Mouse (Mus musculus): Measurements from ENCODE around the gene Trpv4.

Trpv4 gene

DNA sequence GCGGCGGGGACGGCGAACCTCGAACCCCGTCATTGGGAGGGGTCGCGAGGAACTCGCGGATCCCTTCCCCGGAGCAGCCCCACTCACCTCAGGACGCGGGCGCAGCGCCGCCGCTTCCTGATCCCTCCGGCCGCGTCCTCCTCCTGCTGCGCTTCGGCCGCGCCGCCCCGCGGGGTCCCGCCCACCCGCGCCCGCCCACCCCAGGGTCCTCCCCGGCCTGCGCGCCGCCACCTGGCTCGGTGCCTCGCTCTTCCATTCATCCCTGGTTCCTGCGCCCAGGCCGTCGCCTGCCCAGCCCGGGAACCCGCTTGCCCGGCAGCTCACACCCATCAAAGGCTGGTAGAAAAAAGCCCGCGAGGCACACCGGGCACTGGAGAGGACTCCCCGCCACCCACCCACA lies at the start of gene Trpv4:
Trpv4 (minus strand) TSS at position 167 of the 400 bp plus-strand sequence.
- no peak for DNase-seq (ENCODE audit: low spot score in 2 of 2)

DNA sequence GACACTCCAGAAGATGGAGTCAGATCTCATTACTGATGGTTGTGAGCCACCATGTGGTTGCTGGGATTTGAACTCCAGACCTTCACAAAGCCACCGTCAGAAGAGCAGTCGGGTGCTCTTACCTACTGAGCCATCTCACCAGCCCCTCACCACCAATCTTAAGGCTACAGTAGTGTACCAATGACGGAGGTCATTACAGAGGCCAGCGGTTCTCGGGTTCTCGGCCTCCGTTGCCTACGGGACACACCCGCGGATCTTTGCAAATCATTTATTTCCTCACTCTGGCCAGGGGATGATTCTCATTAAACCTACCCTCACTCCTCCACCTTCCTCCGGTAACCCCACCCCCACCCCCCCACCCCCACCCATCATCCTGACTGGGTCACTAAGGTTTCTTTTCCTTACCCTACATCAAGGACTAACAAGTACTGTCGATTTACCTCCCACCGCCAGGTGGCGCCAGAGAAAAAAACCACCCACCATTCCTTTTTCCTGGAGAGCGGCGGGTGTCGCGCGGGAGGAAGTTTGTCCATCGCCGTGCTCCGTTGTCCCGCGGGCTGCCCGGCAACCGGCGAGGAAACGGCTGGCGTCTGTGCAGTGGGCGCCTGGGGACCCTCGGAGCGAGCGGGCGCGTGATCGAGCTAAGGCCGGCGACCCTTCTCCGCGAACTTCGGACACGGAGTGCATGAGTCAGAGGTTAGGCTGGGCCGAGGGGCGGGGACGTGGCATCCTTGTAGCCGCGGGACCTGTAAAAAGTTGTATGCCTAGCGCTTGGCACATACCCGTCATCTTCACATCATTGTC lies 49.2 kb upstream of the Trpv4 start, which contains the start of gene Tchp:
Tchp (plus strand) TSS at position 496 of the 804 bp plus-strand sequence.
- DNase-seq (ENCODE audit: low spot score in 2 of 2), result peak; percentile 84 to 86

DNA sequence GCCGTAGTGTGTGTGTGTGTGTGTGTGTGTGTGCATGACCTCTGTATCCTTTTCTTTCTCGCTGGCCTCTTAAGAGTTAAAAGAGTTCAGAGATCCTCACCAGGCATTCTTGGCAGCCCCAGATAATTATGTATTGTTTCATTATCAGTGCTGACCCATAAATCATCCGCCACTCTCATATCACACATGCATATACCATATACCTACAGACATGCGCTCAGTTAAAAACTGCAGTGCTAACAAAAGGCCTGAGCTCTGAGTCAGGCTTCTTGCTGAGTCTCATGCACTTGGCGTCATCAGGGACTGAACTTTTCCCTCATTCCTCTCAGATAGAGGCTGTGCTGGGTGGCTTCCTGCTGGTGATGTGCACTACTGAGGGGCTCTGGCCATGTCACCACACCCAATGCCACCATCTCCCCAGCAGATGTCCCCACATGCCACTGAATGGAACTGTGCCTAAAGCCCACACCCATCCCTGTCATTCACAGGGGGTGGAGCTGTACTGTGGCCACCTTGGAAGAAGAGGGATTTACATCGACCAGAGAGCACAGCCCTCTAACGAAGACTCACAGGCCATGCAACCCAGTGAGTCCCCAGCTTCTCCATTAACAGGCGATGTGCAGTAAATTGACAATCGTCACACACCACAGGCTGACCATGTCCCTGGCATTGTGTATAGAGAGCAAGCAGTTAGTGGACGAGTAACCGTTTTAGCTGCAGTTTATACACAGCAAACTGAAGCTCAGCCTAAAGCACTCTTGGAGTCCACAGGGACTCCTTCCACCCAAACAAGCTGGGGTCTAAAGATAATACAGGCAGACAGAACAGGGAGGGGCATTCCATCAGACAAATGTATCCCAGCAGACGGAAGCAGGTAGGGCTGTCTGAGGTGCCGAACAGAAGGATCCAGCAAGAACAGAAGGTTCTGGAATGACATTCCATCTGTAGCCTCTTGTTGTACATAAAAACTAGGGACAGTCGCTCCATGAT lies 44.5 kb upstream of the Trpv4 start:
- DNase-seq (ENCODE audit: low spot score in 2 of 2), result no peak

DNA sequence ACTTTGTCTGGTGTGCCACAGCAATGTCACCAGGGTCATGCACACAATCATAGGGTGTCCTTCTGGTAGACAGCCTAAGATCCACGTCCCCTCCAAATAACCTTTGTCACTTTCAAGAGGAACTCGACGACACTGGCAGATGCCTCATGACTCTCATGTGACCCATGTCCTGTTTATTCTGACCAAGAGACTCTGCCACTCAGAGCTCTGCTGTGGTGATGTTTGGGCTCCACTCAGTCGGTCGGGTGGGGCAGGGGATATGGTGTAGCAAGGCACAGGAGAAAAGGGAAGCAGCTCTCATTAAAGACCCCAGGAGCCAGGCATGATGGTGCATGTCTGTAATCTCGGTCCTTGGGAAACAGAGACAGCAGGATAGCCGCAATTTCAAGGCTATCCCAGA lies 40.8 kb upstream of the Trpv4 start:
- no peak for DNase-seq (ENCODE audit: low spot score in 2 of 2)

DNA sequence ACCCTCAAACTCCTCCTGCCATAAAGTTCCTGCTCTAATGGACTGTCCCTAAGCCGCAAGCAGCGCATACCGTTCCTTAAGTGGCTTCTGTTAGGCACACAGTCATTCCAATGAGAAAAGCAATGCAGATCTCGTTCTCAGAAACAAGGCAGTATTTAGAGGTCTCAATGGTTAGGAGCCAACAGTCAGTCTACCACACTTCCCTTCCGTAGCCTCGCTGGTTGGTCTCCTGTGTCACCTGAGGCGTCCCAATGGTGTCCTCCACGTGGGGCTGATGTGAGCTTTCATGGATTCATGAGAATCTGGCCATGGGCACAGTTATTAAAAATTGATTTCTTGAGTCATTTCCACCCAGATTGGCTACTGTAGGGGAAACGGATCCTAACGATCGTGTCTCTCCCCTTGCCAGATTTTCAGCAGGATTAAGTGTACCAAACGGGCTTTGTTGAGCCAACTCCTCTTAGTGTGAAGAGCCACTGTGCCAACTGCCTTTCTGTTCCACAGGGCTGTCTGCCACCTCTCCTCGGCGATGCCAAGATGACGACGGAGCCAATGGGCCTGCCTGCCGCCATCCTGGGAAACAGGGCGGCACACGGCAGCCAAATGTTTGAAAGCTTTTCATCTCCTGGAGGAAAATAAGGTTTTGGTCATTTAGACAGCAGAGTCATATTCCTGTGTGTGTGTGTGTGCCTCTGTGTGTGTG lies 40.0 kb upstream of the Trpv4 start:
- DNase-seq (ENCODE audit: low spot score in 2 of 2), result peak; percentile 55 to 61

DNA sequence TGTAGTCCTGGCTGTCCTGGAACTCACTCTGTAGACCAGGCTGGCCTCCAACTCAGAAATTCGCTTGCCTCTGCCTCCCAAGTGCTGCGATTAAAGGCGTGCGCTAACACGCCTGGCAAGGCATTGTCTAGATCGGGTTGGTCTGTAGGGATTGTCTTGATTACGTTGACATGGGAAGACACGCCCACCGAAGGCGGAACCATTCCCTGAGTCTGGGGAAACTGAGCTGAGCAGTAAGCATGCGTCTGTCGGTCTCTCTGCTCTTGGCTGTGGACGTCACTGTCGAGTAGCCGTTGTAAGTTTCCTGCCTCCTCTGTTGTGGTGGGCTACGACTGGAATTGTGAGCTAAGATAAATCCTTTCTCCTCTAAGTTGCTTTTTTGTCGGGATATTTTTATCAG lies 38.7 kb upstream of the Trpv4 start:
- DNase-seq (ENCODE audit: low spot score in 2 of 2), result no peak

DNA sequence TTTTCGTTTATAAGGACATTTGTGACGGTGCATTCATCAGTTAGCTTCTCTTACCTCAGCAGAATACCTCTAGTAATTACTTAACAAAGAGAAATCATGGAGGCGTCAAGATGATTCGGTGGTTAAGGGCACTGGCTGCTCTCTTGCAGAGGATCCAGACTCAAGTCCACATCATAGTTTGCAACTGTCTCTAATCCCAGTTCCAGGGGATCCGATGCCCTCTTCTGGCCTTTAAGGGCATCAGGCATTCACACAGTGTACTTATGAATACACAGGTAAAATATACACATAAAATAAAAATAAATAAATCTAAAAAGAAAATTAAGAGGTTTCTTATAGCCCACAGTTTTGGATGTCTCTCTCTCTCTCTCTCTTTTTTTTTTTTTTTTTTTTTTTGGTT lies 37.6 kb upstream of the Trpv4 start:
- DNase-seq (ENCODE audit: low spot score in 2 of 2), result no peak

DNA sequence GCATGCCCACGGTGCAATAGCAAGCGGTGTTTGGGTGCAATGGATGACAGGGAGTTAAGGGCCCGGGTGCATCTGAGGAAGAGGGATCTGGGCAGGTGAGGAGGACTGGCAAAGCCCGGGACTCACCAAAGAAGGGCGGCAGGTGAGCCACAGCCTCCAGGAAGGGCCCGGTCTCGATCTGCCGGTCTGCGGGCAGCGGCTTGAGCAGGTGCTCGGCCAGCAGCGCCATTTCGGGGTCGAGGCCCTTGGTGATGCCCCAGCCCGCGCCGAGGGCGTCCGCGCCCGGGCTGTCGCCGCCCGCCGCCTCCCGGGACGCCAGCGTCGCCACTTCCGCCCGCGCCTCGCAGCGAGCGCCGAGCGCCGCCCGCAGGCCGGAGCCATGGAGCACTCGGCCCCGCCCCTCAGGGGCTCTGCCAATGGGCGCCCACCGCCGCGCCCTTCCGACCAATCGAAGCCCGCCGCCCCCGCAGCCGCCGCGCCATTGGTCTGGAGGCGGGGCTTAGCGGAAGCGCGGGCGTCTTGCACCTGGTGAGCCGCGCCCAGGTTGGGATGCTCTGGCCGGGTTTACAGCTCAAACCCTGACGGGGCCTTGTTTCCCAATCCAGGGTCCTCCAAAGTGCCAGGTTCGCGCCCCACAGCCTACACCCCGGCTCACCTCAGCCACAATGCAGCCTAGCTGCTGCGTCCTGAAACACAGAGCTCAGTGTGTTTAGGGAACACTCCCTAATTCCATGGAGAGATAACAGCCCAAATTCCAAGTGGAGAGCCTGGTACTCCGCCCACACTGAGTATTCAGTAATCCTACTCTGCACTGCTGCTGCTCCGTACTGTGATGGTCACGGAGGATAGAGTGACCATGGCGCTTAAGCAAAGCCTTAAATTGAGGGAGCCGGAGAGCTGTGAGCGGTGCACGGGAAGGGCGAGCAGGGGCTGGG lies 32.7 kb upstream of the Trpv4 start, which contains the start of gene Gltp:
Gltp (minus strand) TSS at position 352 of the 935 bp plus-strand sequence.
- DNase-seq (ENCODE audit: low spot score in 2 of 2), result peak; percentile 92

DNA sequence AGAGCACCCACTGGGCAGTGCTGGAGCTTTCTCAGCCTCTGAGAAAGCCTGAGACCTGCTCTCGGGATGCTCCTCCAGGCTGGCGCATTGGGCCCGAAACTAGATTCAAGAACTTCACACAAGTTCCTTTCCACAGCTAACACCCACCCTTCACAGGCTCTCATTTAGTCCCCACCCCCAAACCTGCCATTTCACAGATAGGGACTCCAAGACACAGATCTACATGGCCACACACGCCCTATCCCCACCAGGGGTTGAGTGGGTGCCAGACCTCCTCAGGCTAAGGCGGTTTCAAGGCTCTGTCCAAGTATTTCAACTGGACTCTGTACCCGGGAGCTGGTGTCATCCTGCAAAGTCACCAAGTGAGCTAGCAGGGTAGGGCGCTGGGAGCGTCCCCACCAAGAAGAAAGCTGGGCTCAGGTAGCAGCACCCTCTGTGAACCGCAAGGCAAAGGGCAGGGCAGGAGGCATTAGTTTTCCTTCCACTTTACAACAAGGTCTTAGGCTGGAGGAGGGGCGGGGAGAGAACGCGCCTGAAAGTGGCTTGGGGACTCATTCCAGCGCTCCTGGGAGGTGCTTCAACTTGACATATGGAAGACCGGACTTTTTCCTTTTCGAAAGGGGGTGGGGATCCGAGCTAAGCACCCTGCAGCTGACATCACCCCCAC lies 31.6 kb upstream of the Trpv4 start:
- no peak for DNase-seq (ENCODE audit: low spot score in 2 of 2)

DNA sequence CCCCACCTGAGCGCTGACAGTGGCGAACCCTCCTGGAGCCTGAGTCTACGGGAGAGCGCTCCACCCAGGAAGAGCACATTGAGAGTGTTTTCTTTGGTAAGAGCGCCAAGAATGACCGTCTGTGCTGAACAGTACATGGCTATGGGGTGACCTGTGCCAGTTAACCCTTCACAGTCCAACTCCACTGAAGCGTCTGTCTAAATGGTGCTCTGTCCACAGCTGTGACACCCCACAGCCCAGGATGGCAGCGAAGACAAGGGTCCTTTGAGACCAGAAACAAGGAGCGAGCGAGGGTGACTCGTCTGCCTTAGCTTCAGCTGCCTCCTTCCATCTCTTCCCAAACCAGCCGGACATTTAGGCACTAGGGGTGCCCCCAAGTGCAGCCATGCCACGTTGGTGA lies 30.5 kb upstream of the Trpv4 start:
- DNase-seq (ENCODE audit: low spot score in 2 of 2), result no peak

DNA sequence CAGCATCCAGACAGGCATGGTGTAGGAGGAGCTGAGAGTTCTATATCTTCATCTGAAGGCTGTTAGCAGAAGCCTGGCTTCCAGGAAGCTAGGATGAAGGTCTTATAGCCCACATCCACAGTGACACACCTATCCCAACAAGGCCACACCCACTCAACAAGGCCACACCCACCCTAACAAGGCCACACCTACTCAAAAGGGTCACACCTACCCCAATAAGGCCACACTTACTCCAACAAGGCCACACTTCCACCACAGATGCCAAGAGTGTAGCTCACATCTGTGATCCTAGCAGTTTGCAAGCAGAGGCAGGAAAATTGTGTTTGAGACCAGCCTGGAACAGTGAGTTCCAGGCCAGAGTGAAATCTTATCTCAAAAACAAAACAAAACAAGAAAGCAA lies 29.7 kb upstream of the Trpv4 start:
- DNase-seq (ENCODE audit: low spot score in 2 of 2), result no peak

DNA sequence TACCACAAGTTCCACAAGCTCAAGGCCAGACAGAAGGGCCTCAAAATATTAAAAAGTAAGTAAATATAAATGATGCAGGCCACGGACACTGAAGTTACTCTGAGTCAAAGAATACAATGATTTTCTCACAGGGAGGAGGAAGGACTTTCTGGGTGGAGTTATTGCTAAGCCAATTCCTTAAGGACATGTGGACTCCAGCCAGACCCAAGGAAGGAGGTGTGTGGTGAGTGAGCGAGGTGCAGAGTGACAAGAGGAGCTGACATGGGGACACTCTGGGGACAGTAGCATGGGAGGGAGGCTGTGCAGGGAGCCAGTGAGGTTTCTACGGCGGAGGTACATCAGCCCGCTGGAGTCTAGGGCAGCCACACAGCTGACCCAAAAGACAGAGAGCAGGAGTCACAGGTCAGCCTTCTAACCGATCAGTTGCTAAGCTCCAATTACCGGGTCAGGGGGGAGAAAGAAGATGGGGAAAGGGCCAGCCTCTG lies 28.5 kb upstream of the Trpv4 start:
- DNase-seq (ENCODE audit: low spot score in 2 of 2), result no peak

DNA sequence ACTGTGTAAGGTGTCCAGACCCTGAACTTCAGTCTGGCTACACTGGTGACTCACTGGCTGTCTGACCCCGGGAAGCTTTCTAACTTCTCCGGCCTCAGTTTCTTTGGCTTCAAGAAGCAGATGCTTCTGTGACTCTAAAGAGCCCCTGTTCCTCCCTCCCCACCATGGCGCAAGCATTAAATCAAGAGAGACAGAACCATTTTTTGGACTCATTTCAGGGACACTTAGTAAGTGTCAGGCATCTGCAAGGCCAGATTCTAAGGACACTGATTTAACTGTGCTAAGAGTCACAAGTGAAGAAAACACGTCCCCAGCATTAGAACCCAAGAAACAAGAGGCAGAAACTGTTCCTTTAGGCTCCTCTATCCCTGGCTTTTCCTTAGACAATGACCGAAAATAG lies 27.8 kb upstream of the Trpv4 start:
- no peak for DNase-seq (ENCODE audit: low spot score in 2 of 2)

DNA sequence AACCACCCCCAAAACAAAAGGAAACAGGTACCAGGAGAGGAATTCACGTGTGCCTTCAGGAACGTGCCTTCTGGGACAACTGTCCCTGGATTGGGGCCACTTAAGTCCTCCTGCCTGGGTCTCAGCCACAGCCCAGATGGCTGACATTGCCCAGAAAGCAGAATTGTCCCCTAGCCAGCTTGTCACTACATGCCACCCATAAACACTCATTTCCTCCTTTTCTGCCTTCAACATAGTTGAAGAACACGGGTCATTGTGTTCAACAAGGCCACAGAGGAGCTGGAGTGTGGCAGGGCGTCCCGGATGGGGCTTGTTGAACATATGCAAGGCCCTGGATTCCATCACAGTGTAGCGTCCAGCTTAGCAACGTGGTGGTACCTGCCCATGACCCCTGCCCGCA lies 23.5 kb upstream of the Trpv4 start:
- no peak for DNase-seq (ENCODE audit: low spot score in 2 of 2)

DNA sequence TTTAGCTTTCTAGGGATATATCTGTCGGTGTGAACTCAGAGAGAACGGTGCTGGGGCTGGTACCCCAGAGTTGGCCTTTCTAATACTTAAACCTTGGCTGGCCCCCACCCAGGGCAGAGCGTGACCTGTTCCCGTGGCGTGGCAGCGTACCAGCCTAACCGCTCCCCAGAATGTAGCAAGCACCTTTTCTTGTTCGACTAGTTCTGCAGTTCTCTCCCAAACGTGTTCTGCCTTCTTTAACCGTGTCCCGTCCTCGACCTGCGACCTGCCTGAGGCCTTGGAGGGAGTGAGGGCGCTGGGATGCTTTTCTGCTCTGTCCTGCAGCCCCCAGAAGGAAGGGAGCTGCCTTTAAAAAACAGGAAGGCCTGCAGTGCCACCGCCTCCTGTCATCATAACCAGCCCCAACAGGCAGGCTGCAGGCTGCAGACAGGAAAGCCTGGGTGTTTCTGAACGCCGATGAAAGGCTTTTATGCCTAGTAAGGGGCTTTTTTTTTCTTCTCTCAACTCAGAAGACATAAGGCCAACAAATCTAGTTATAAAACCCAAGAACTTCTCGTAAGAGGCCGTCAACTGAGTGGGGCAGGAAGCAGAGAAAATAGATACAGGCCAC lies 22.6 kb upstream of the Trpv4 start:
- no peak for DNase-seq (ENCODE audit: low spot score in 2 of 2)

DNA sequence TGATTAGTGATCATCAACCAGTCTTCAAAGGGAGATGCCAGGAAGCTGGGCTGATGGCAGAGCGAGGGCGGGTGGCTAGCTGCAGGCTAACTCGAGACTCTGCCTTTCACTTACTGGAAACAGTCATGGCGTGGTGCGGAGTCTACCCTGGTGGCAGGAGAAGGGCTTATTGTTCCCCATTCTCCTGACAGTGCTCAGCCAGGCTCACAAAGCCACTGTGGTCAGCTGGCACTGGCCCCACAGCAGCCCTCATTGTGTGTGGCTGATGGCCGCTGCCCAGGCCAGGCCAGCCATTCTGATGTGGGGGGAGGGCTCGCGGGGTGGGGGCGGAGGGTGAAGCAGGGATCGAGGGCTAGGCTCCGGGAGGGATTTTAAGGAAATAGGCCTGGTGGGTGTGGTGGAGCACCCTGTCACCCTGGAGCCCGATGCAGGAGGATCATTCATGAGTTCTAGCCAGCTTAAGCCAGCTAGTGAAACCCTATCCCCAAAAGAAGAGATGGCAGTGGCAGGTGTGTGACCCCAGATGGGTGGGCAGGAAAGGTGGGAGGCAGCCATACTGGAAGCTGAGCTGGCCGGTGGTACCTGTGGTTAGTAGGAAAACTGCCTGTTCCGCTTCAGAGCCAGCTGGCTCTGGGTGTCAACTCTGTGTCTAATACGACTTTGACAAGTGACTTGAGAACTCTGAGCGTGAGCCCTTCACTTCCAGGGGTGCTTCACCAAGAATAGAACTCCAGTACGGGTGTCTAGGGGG lies 21.8 kb upstream of the Trpv4 start:
- no peak for DNase-seq (ENCODE audit: low spot score in 2 of 2)

DNA sequence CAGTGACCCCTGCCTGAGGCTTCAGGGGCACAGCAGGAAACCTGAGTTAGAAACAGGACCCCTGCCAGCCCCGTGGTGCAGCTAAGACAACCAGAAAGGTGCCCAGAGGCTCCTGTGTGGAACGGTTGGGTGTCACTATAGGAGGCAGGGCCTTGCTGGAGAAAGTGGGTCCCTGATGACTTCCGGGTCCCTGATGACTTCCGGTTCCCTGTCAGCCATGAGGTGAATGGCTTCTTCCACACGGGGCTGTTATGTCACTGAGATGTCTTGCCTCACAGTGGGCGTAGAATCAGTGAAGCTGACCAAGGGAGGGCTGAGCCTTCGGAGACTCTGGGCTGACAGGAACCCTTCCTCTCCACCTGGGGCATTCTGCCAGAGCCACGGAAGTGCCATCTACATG lies 16.4 kb upstream of the Trpv4 start:
- no peak for DNase-seq (ENCODE audit: low spot score in 2 of 2)

DNA sequence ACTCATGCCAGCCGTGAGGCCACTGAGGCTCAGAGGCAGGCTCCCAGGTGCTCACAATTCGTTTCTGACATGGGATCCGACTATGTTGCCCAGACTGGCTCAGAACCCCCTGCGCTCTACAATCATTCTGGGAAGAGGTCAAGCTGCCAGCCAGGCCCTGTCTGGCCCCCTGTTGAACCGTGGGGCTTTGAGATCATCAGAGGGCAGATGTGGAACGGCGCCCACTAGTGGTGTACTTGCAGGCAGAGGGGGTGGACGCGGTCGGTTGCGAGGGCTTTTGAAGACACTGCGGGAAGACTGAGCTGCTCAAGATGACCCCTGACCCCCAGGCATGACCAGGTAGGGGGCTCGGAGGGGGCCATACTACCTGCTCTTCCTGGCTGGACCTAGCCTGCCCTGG lies 14.9 kb upstream of the Trpv4 start:
- DNase-seq (ENCODE audit: low spot score in 2 of 2), result no peak

DNA sequence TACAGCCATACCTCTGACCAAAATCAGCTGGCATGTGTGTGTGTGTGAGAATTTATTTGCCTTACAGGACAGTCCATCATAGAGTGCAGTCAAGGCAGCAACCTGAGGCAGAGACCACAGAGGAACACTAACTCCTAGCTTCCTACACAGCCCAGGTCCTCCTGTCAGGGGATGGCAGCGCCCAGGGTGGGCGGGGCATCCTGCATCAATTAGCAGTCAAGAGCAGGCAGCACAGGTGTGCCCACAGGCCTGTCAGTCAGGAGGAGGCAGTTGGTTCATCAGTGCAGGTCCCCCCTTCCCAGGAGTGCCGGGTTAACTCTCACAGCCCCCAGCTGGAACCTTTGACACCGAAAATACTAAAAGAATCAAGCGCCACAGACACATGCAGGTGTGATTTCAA lies 10.8 kb upstream of the Trpv4 start:
- no peak for DNase-seq (ENCODE audit: low spot score in 2 of 2)

Data from right cerebral cortex, postnatal 36 days (tissue).